Mouse (Mus musculus): ENCODE results near the gene Tcfl5. TPM values are rescaled to one million over a fixed set of nuclear protein-coding genes. Genes with fewer than 3 reads are reported as not detected.

Tcfl5 gene
- total RNA-seq (2021): under 1 TPM in 1 of 2 experiments, not detected in 1; 0.18 TPM
- long read RNA-seq, experiment 1: 0 reads
- long read RNA-seq, experiment 2: 0 reads

DNA sequence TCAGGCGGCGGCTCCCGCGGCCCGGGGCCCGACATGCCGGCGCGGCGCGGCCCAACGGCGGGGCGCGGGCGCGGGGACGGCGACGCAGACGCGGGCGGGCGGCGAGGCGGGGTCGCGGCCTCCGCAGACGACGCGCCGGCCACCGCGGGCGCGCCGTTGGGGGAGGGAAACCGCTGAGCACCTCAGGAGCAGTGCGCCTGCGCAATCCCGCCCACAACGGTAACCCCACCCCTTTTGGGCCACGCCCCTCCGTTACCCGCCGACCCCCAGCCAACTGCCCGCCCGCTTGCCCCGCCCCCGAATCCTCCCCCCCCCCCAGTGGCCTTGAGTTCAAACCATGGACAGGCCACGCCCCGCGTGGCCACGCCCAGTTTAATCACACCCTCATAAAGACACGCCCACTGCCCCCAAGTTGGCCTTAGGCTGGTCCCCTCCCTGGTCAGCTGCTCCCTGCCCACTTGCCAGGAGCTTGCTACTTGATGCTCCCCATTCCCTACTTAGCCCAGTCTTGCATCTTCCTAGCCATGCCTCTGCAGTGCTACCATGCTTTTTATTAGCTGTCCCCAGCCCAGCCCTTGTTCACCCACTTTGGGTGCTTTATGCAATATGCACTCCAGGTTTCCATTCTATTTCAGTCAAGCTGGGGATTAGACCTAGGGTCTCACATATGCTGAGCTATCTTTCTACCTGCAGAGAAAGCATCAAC is at the start of gene Tcfl5:
Tcfl5 (minus strand) TSS at position 154 of the 706 bp plus-strand sequence.
- DNase-seq: no peak

GRCm38 (mm10) chr2:180689841-180690240 is 47.3 kb upstream of the Tcfl5 start:
- DNase-seq: no peak

DNA sequence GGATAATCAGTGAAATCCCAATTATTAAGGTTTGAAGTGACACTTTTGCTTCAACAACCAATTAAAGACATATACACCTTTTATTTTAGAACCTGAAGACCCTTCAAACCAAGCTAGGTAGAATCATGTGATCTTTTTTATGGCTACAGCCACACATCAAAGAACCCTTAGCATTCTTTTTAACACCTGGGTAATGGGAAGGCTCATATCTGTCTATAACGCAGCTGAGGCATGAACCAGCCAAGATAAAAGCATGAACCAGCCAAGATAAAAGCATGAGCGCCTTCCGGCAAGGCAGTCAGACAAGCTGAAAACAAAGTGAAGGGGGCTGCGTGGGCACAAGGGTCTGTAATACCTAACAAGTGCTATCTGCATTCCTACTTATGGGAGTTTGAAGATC is 41.5 kb upstream of the Tcfl5 start:
- no peak for DNase-seq

DNA sequence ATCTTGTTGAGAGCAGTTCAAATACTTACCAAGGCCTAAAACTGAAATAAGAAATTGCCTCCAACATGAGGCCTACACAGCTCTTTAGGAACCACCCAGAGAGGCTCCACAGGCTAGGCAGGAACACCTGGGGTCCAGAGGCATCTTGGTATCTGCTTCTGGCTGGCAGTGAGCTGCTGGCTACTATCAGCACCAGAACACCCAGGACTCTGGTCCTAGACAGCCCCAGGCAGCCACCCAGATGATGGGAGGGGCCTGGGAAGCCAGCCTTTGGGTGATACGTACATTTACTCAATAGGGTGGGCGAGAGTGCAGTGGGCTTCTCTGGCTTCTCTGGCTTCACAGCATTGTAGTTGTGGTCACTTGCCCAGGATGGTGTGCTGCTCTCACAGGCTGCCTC is 41.0 kb upstream of the Tcfl5 start:
- DNase-seq: no peak

GRCm38 (mm10) chr2:180681225-180681624 is 38.7 kb upstream of the Tcfl5 start:
- DNase-seq: no peak

GRCm38 (mm10) chr2:180678609-180679140 is 36.2 kb upstream of the Tcfl5 start:
- DNase-seq: peak; percentile 45

- no peak for DNase-seq
Observed at GRCm38 (mm10) chr2:180676706-180677105, 34.2 kb upstream of the Tcfl5 start.

GRCm38 (mm10) chr2:180662008-180662407 is 19.5 kb upstream of the Tcfl5 start:
- no peak for DNase-seq

GRCm38 (mm10) chr2:180660521-180660920 is 18.0 kb upstream of the Tcfl5 start:
- no peak for DNase-seq

GRCm38 (mm10) chr2:180659353-180660150 is 17.0 kb upstream of the Tcfl5 start:
- DNase-seq: no peak

- DNase-seq: no peak
Observed at GRCm38 (mm10) chr2:180658381-180658780, 15.9 kb upstream of the Tcfl5 start.

GRCm38 (mm10) chr2:180657394-180658013 is 15.0 kb upstream of the Tcfl5 start:
- peak; percentile 51 for DNase-seq

GRCm38 (mm10) chr2:180655150-180655549 is 12.6 kb upstream of the Tcfl5 start:
- no peak for DNase-seq

DNA sequence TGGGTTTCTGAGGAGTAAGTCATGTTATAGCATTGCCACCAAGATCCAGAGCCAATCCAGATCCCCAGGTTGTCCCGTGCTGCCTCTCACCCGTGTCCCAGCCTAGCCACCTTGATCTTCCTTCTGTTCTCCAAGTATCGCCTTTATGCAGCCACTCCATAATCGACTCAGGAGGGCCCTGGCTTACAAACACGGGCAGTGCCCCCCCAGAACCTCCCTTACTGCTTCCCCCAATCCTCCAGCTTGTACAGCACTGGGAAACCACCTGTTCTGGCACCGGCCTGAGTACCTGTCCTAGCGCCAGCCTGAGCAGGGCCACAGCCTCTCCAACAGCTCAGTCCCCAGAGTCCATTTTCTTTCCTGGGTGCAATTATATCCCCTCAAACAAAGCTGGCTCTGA is 12.2 kb upstream of the Tcfl5 start:
- DNase-seq: no peak

DNA sequence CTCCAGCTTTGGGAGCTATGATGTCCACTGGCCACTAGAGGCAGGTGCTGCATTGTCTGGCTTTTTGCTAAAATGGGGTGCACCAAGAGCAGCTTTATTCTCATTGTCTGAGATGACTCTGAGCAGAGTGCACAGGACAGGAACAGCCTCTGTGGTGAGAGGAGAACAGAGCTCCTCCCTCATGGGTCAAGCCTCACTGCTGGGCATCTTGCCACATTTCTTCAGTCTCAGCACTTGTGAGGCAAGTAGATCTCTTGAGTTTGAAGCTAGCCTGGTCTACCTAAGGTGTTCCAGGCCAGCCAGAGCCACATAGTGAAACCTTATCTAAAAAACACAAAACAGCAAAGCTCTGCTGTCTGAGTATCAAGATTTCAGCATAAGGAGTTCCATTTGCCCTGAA is 4.3 kb upstream of the Tcfl5 start:
- no peak for DNase-seq

GRCm38 (mm10) chr2:180643626-180644025 is 1.1 kb upstream of the Tcfl5 start:
- DNase-seq: no peak

DNA sequence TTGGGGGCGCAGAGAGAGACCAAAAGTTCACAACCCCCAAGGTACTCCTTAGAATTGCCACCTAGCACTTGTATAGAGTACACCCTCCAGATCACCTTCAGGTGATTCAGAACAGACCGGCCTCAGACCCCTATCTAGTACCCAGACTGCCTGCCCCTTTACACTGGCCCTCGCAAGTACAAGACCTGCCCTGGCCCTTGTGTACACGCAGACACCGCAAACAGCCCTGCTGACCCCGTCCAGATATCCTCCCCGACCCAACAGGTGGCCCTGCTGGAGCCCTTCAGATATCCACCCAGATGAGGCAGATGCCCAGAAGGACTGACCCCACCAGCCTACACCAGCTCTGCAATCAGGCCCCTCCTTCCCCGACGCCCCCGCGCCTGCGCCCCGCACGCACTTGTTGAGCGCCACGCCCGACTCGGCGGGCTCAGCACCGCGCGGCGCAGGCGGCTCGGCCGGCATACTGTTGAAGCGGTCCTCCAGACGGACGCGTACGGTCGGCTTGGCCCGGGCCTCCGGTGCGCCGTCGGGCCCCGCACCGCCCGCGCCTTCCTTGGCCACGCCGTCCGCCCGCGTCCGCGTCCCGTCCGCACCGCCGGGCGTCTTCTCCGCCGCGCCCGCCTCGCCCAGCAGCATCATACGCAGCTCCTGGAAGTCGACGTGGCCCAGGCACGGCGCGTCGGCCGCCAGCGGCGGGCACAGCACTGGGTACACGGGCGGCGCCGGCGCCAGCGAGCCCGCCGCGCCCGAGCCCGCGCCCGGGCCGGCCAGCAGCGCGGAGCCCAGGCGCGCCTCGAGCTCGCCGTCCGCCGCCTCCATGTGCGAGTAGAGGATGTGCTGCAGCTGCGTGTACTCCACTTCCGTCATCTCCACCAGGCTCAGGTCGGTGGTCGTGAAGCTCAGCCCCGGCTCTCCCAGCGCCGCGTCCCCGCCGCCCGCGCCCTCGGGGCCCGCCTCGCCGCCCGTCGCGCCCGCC is 643 bp downstream of the Tcfl5 start:
- DNase-seq: no peak

GRCm38 (mm10) chr2:180611882-180612281 is 30.6 kb downstream of the Tcfl5 start:
- DNase-seq: no peak

DNA sequence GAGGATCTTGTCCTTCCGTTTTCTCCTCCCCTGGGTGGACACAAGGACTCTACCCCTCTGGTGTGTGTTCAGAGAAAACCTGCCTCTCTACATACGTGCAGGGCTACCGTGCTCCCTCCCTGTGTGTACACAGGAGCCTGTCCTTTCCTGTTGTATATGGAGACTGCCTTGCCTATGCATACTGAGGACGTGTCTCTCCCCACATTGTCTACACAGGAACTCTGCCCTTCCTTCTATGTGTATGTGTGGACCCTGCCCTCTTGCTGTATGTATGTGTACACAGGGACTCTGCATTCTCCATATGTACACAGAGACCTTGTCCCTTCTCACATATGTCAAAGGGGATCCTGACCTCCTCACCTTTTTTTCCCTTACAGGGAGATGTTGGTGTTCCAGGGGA is 32.2 kb downstream of the Tcfl5 start:
- no peak for DNase-seq

DNA sequence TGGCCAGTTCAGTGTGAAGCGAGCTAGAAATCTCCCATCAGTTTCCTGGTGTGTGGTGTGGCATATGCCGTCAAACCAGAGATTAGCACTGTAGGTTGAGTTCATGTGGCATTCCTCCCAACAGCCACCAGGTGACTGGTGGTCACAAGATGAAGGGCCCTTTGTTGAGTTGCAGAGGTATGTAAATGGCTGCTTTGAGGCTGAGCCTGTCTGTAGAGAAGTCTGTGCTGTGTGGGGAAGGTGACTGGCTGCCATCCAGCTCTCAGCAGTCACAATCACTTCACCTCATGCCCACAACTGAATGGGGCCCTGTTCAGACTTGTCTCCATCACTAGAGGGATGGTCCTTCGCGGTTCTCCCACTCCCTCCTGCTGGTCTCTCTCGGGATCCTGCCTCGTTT is 37.7 kb downstream of the Tcfl5 start:
- no peak for DNase-seq

GRCm38 (mm10) chr2:180600569-180601021 is 41.9 kb downstream of the Tcfl5 start:
- no peak for DNase-seq

All from gastrocnemius, postnatal 25 days (tissue).